Mouse (Mus musculus): ENCODE results near the gene Pdzrn4.

DNA sequence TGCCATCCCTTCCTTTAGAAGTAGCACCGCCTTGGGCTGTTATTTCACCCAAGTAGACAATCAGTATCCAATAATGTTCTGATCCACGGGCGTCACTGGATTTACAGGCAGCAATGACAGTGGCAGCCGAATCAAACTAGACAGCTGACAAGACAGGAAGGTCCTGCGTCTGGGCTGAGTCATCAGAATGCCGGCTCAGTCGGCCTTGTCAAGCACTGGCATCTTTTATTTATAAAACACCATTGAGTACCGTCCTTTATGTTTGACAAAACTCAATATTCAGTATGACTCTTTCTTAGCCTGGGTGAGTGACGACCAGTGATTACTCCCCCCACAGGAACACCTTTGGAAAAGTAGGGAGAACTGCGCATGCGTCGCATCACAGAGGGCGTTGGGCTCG lies 391.4 kb downstream of the Pdzrn4 start:
- TF ChIP-seq EP300 (IDR thresholded peaks at IDR 0.05; ENCODE audit: low read depth) (no peak), CTCF (IDR thresholded peaks at IDR 0.05; ENCODE audit: low read depth) (no peak)
